Mouse (Mus musculus) kidney, embryonic 15.5 days (tissue): Measurements from ENCODE around the gene Lamtor4. TPM values are rescaled to one million over a fixed set of nuclear protein-coding genes. Genes with fewer than 3 reads are reported as not detected.

Experiments
- ATAC-seq: fragments of 200-750 bp; cut with Nextera tagmentation; replicated peaks from 2 replicates; pipeline ENCODE4 v1.8.0; 2017; ENCODE audit warnings: moderate TSS enrichment; ENCODE audit not compliant: low FRiP score
- H3K27ac ChIP-seq: fragments of 300-500 bp; sonication (generic); 2 replicates; pipeline ENCODE4 v1.5.1; 2015; ENCODE audit warnings: mild to moderate bottlenecking, inconsistent platforms
- H3K27me3 ChIP-seq: fragments of 300-500 bp; sonication (generic); 2 replicates; pipeline ENCODE4 v1.6.1; 2015; ENCODE audit warnings: inconsistent platforms
- H3K36me3 ChIP-seq: fragments of 300-500 bp; sonication (generic); 2 replicates; pipeline ENCODE4 v1.6.1; 2015; ENCODE audit warnings: inconsistent platforms
- H3K4me1 ChIP-seq: fragments of 300-500 bp; sonication (generic); 2 replicates; pipeline ENCODE4 v1.6.1; 2015; ENCODE audit warnings: inconsistent platforms
- H3K4me2 ChIP-seq: fragments of 300-500 bp; sonication (generic); 2 replicates; pipeline ENCODE4 v1.6.1; 2015; ENCODE audit warnings: moderate library complexity, mild to moderate bottlenecking, inconsistent platforms
- H3K4me3 ChIP-seq: fragments of 300-500 bp; sonication (generic); replicated peaks from 2 replicates; pipeline ENCODE4 v1.5.1; 2015; ENCODE audit warnings: mild to moderate bottlenecking, inconsistent platforms
- H3K9ac ChIP-seq: fragments of 300-500 bp; sonication (generic); 2 replicates; pipeline ENCODE4 v1.6.1; 2015; ENCODE audit warnings: mild to moderate bottlenecking, inconsistent platforms
- H3K9me3 ChIP-seq: fragments of 300-500 bp; sonication (generic); replicated peaks from 2 replicates; pipeline ENCODE4 v1.6.1; 2016; ENCODE audit warnings: inconsistent platforms
- WGBS: fragments of 180-500 bp; shearing (Covaris S2); methylation state at CpG from one replicate; pipeline ENCODE4 v1.1.7; 2015; ENCODE audit warnings: mixed read lengths; 5-methylcytosine and 5-hydroxymethylcytosine counted together
- polyA plus RNA-seq: library from polyadenylated mRNA; unstranded; fragments of >200 nt; fragmentation: Nextera tagmentation; extraction: Ambion mirVana; gene quantifications from 2 replicates; pipeline ENCODE4 v1.2.1, GENCODE M21; 2015

Gene Lamtor4
- polyA plus RNA-seq, 1 experiment from 2014 or later: 57.8 TPM

- ATAC-seq: no peak
- Histone ChIP-seq H3K4me1 (peaks cover 8% of the 10 kb centered on the region; the same call in 1 of the 2 replicates), H3K4me2 (no peak overlapping the region), H3K27ac (peak overlapping the region; percentile 83), H3K9ac (no peak overlapping the region), H3K4me3 (no peak overlapping the region), H3K27me3 (no peaks in the 10 kb centered on the region), H3K36me3 (no peaks in the 10 kb centered on the region), H3K9me3 (no peaks in the 10 kb centered on the region)
- 69% methylated on average over 2 of the region's 2 CpGs for WGBS
Measured at GRCm38 (mm10) chr5:138233778-138234177, 21.5 kb upstream of the Lamtor4 start.

GRCm38 (mm10) chr5:138234224-138234623, 21.1 kb upstream of the Lamtor4 start:
- no peak for ATAC-seq
- no peak overlapping the region for H3K9ac ChIP-seq
- peaks cover 8% of the 10 kb centered on the region; the same call in 1 of the 2 replicates for H3K4me1 ChIP-seq
- peak overlapping the region; percentile 83 for H3K27ac ChIP-seq
- H3K27me3 ChIP-seq: no peaks in the 10 kb centered on the region
- H3K9me3 ChIP-seq: no peaks in the 10 kb centered on the region
- no peaks in the 10 kb centered on the region for H3K36me3 ChIP-seq
- no peak overlapping the region for H3K4me3 ChIP-seq
- H3K4me2 ChIP-seq: no peak overlapping the region

GRCm38 (mm10) chr5:138241511-138241910, 13.8 kb upstream of the Lamtor4 start:
- ATAC-seq: no peak
- H3K4me3 ChIP-seq: no peak overlapping the region
- no peak overlapping the region for H3K4me2 ChIP-seq
- H3K9me3 ChIP-seq: 0 out of 2 replicates have a peak, but pooled peaks cover 3% of the 10 kb centered on the region
- H3K36me3 ChIP-seq: no peaks in the 10 kb centered on the region
- WGBS: 41% methylated on average over 2 of the region's 2 CpGs
- no peak overlapping the region for H3K27ac ChIP-seq
- H3K9ac ChIP-seq: no peak overlapping the region
- no peaks in the 10 kb centered on the region for H3K27me3 ChIP-seq
- no peaks in the 10 kb centered on the region for H3K4me1 ChIP-seq

GRCm38 (mm10) chr5:138251144-138251543, 4.1 kb upstream of the Lamtor4 start:
- 87% methylated on average over 12 of the region's 12 CpGs for WGBS

GRCm38 (mm10) chr5:138253061-138253460, 2.2 kb upstream of the Lamtor4 start:
- no peak overlapping the region for H3K27ac ChIP-seq
- H3K4me1 ChIP-seq: peaks cover 12% of the 10 kb centered on the region
- no peak overlapping the region for H3K4me3 ChIP-seq
- no peak overlapping the region for H3K4me2 ChIP-seq
- peaks cover 4% of the 10 kb centered on the region for H3K36me3 ChIP-seq
- H3K9ac ChIP-seq: no peak overlapping the region
- no peaks in the 10 kb centered on the region for H3K27me3 ChIP-seq
- no peaks in the 10 kb centered on the region for H3K9me3 ChIP-seq
- no peak for ATAC-seq
- 94% methylated on average over 3 of the region's 3 CpGs for WGBS

More at GRCm38 (mm10) chr5:138251144-138251543, 4.1 kb upstream of the Lamtor4 start:
- ATAC-seq: no peak
- no peak overlapping the region for H3K4me3 ChIP-seq
- H3K36me3 ChIP-seq: no peaks in the 10 kb centered on the region
- H3K4me1 ChIP-seq: peaks cover 8% of the 10 kb centered on the region
- no peaks in the 10 kb centered on the region for H3K27me3 ChIP-seq
- H3K27ac ChIP-seq: no peak overlapping the region
- no peak overlapping the region for H3K9ac ChIP-seq
- no peak overlapping the region for H3K4me2 ChIP-seq
- no peaks in the 10 kb centered on the region for H3K9me3 ChIP-seq

GRCm38 (mm10) chr5:138256094-138256467, 799 bp downstream of the Lamtor4 start:
- H3K4me2 ChIP-seq: peak overlapping the region; percentile 87
- peak overlapping the region; percentile 79 for H3K4me3 ChIP-seq
- WGBS: 19% methylated on average over 7 of the region's 7 CpGs
- peak; percentile 19; the same call in 1 of the 2 replicates for ATAC-seq
- H3K4me1 ChIP-seq: peaks cover 21% of the 10 kb centered on the region
- H3K27ac ChIP-seq: peak overlapping the region; percentile 89
- no peaks in the 10 kb centered on the region for H3K27me3 ChIP-seq
- peak overlapping the region; percentile 58 for H3K9ac ChIP-seq
- H3K36me3 ChIP-seq: peaks cover 35% of the 10 kb centered on the region
- no peaks in the 10 kb centered on the region for H3K9me3 ChIP-seq

- Histone ChIP-seq H3K36me3 (peaks cover 45% of the 10 kb centered on the region), H3K9ac (no peak overlapping the region), H3K9me3 (no peaks in the 10 kb centered on the region), H3K4me3 (no peak overlapping the region), H3K27ac (no peak overlapping the region), H3K4me2 (no peak overlapping the region), H3K27me3 (no peaks in the 10 kb centered on the region), H3K4me1 (peaks cover 30% of the 10 kb centered on the region)
- no peak for ATAC-seq
- WGBS: 85% methylated on average over 10 of the region's 10 CpGs
Measured at GRCm38 (mm10) chr5:138256966-138257584, 1.8 kb downstream of the Lamtor4 start.

- no peak overlapping the region for H3K27ac ChIP-seq
- peaks cover 35% of the 10 kb centered on the region for H3K4me1 ChIP-seq
- no peak overlapping the region for H3K4me2 ChIP-seq
- H3K36me3 ChIP-seq: peaks cover 49% of the 10 kb centered on the region
- ATAC-seq: no peak
- no peak overlapping the region for H3K4me3 ChIP-seq
- no peak overlapping the region for H3K9ac ChIP-seq
- H3K9me3 ChIP-seq: no peaks in the 10 kb centered on the region
- H3K27me3 ChIP-seq: no peaks in the 10 kb centered on the region
- WGBS: 88% methylated on average over 4 of the region's 4 CpGs
Measured at GRCm38 (mm10) chr5:138257585-138257978, 2.3 kb downstream of the Lamtor4 start.

- Histone ChIP-seq H3K27me3 (no peaks in the 10 kb centered on the region), H3K27ac (no peak overlapping the region), H3K4me3 (no peak overlapping the region), H3K4me2 (no peak overlapping the region), H3K36me3 (peaks cover 49% of the 10 kb centered on the region), H3K9me3 (no peaks in the 10 kb centered on the region), H3K4me1 (peaks cover 40% of the 10 kb centered on the region), H3K9ac (no peak overlapping the region)
- ATAC-seq: no peak
- 76% methylated on average over 3 of the region's 3 CpGs for WGBS
Measured at GRCm38 (mm10) chr5:138258078-138258477, 2.8 kb downstream of the Lamtor4 start.

- no peak overlapping the region for H3K4me2 ChIP-seq
- WGBS: 83% methylated on average over 6 of the region's 6 CpGs
- no peaks in the 10 kb centered on the region for H3K9me3 ChIP-seq
- no peak for ATAC-seq
- peaks cover 49% of the 10 kb centered on the region for H3K36me3 ChIP-seq
- no peak overlapping the region for H3K4me3 ChIP-seq
- H3K27me3 ChIP-seq: no peaks in the 10 kb centered on the region
- no peak overlapping the region for H3K9ac ChIP-seq
- H3K27ac ChIP-seq: no peak overlapping the region
- H3K4me1 ChIP-seq: peaks cover 43% of the 10 kb centered on the region
Measured at GRCm38 (mm10) chr5:138258542-138258941, 3.3 kb downstream of the Lamtor4 start.

- WGBS: 46% methylated on average over 7 of the region's 7 CpGs
- Histone ChIP-seq H3K9ac (no peak overlapping the region), H3K4me3 (no peak overlapping the region), H3K4me2 (no peak overlapping the region), H3K27ac (no peak overlapping the region), H3K4me1 (peaks cover 43% of the 10 kb centered on the region), H3K9me3 (no peaks in the 10 kb centered on the region), H3K36me3 (peaks cover 49% of the 10 kb centered on the region), H3K27me3 (no peaks in the 10 kb centered on the region)
- ATAC-seq: no peak
Measured at GRCm38 (mm10) chr5:138258993-138259392, 3.7 kb downstream of the Lamtor4 start.

GRCm38 (mm10) chr5:138260051-138260450, 4.8 kb downstream of the Lamtor4 start:
- Histone ChIP-seq H3K4me1 (peaks cover 45% of the 10 kb centered on the region), H3K9me3 (no peaks in the 10 kb centered on the region), H3K27ac (no peak overlapping the region), H3K4me3 (no peak overlapping the region), H3K36me3 (peaks cover 49% of the 10 kb centered on the region), H3K27me3 (no peaks in the 10 kb centered on the region), H3K9ac (no peak overlapping the region), H3K4me2 (no peak overlapping the region)
- WGBS: 80% methylated on average over 10 of the region's 10 CpGs
- no peak for ATAC-seq

- Histone ChIP-seq H3K4me1 (peaks cover 44% of the 10 kb centered on the region), H3K4me2 (no peak overlapping the region), H3K36me3 (peaks cover 51% of the 10 kb centered on the region), H3K27ac (no peak overlapping the region), H3K4me3 (no peak overlapping the region), H3K27me3 (no peaks in the 10 kb centered on the region), H3K9ac (no peak overlapping the region), H3K9me3 (no peaks in the 10 kb centered on the region)
- 89% methylated on average over 11 of the region's 11 CpGs for WGBS
- no peak for ATAC-seq
Measured at GRCm38 (mm10) chr5:138260834-138261233, 5.6 kb downstream of the Lamtor4 start.
